Mouse (Mus musculus): Measurements from ENCODE around the gene Aldh1a3. TPM values are rescaled to one million over a fixed set of nuclear protein-coding genes. Genes with fewer than 3 reads are reported as not detected.

Aldh1a3 gene
- total and polyA plus RNA-seq, 2 experiments: 0.17 to 0.65 TPM

GRCm38 (mm10) chr7:66351074-66351473 lies 76.2 kb downstream of the Aldh1a3 start:
- WGBS: 84% methylated on average over 4 of the region's 4 CpGs
- H3K4me1 ChIP-seq (ENCODE audit: control insufficient read depth, insufficient read depth, low read length): no peaks in the 10 kb centered on the region
- H3K27me3 ChIP-seq (ENCODE audit: control insufficient read depth, insufficient read depth, low read length): no peaks in the 10 kb centered on the region
- TF ChIP-seq CTCF (IDR thresholded peaks at IDR 0.05; ENCODE audit: low read depth, low read length): no peak
- no peak for TF ChIP-seq POLR2A (IDR thresholded peaks at IDR 0.05; ENCODE audit: extremely low read depth, insufficient read depth, low read length)
- 0 out of 2 replicates have a peak, but pooled peaks cover 2% of the 10 kb centered on the region for H3K79me2 ChIP-seq (ENCODE audit: control insufficient read depth, insufficient read depth, low read length)
- H3K27ac ChIP-seq (replicated peaks; ENCODE audit: insufficient read depth, low read depth, low read length): no peak overlapping the region
- no peak for DNase-seq (ENCODE audit: extremely low read depth, low read depth, low spot score)
- no peak overlapping the region for H3K4me3 ChIP-seq (ENCODE audit: insufficient read depth, low read depth, low read length)
- no peak overlapping the region for H3K9ac ChIP-seq (ENCODE audit: low read depth, low read length)
- H3K36me3 ChIP-seq (ENCODE audit: control insufficient read depth, insufficient read depth, low read length): no peaks in the 10 kb centered on the region

DNA sequence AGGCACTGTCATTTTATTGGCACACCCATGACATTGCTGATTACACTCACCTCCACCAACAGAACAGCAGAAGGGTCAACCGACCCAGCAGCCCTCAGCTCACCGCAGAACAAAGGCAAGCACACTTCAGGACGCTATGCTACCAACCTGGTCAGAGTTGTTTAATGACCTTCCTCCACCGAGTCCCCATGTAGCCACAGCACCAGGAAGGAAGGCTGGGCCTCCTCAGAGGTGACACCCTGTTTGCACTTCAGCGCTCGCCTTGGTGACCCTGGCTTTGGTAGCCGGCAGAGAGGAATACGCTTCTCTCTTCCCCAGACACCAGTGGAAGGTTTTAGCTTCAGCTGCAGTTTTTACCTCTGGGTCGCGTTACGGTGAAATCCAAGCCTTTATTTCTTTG lies 77.6 kb downstream of the Aldh1a3 start:
- no peak for TF ChIP-seq POLR2A (IDR thresholded peaks at IDR 0.05; ENCODE audit: extremely low read depth, insufficient read depth, low read length)
- no peak for TF ChIP-seq CTCF (IDR thresholded peaks at IDR 0.05; ENCODE audit: low read depth, low read length)

GRCm38 (mm10) chr7:66348588-66348987 lies 78.7 kb downstream of the Aldh1a3 start:
- H3K4me3 ChIP-seq (ENCODE audit: insufficient read depth, low read depth, low read length): no peak overlapping the region
- no peak for TF ChIP-seq POLR2A (IDR thresholded peaks at IDR 0.05; ENCODE audit: extremely low read depth, insufficient read depth, low read length)
- TF ChIP-seq CTCF (IDR thresholded peaks at IDR 0.05; ENCODE audit: low read depth, low read length): no peak
- H3K27me3 ChIP-seq (ENCODE audit: control insufficient read depth, insufficient read depth, low read length): no peaks in the 10 kb centered on the region
- DNase-seq (ENCODE audit: extremely low read depth, low read depth, low spot score): no peak
- H3K79me2 ChIP-seq (ENCODE audit: control insufficient read depth, insufficient read depth, low read length): 0 out of 2 replicates have a peak, but pooled peaks cover 2% of the 10 kb centered on the region
- H3K9ac ChIP-seq (ENCODE audit: low read depth, low read length): no peak overlapping the region
- no peak overlapping the region for H3K27ac ChIP-seq (replicated peaks; ENCODE audit: insufficient read depth, low read depth, low read length)
- no peaks in the 10 kb centered on the region for H3K36me3 ChIP-seq (ENCODE audit: control insufficient read depth, insufficient read depth, low read length)
- 88% methylated on average over 10 of the region's 10 CpGs for WGBS
- H3K4me1 ChIP-seq (ENCODE audit: control insufficient read depth, insufficient read depth, low read length): no peaks in the 10 kb centered on the region

More for the DNA sequence above, 77.6 kb downstream of the Aldh1a3 start:
- WGBS: 82% methylated on average over 11 of the region's 11 CpGs
- DNase-seq (ENCODE audit: extremely low read depth, low read depth, low spot score): no peak
- Histone ChIP-seq H3K27me3 (ENCODE audit: control insufficient read depth, insufficient read depth, low read length) (no peaks in the 10 kb centered on the region), H3K4me3 (ENCODE audit: insufficient read depth, low read depth, low read length) (no peak overlapping the region), H3K9ac (ENCODE audit: low read depth, low read length) (no peak overlapping the region), H3K4me1 (ENCODE audit: control insufficient read depth, insufficient read depth, low read length) (no peaks in the 10 kb centered on the region), H3K79me2 (ENCODE audit: control insufficient read depth, insufficient read depth, low read length) (0 out of 2 replicates have a peak, but pooled peaks cover 2% of the 10 kb centered on the region), H3K36me3 (ENCODE audit: control insufficient read depth, insufficient read depth, low read length) (no peaks in the 10 kb centered on the region), H3K27ac (replicated peaks; ENCODE audit: insufficient read depth, low read depth, low read length) (no peak overlapping the region)

DNA sequence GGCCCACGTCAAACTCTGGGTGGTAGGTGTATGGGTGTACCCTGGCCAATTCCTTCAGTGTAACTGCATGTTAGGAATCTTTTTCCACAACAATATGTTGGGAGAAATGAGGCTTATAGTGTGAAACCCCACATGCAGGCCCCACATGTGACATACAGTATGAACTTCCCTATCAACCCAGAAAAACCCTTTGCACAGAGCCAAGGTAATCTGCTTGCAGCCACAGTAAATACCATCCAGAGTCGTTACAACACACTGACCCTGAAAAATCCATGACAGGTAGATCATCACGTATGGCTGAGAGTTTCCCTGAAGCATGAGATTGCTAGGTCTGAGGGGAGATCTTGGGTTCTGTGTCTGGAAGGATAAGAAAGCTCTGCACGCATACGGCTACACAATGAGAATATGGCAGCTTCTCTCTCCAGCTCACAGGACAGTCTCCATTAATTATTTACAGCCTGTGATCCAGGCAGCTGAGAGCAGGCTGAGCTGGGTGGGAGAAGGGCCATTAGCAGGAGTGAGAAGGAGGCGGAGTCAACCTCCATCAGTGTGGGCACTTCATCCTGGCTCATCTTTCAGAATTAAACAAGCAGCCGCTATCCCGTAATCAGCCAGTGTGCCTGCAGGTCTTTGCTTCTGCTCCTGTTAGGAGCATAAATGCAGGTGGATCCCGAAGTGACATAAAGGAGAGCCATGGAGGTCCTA lies 80.2 kb downstream of the Aldh1a3 start:
- Histone ChIP-seq H3K9ac (ENCODE audit: low read depth, low read length) (no peak overlapping the region), H3K27me3 (ENCODE audit: control insufficient read depth, insufficient read depth, low read length) (no peaks in the 10 kb centered on the region), H3K79me2 (ENCODE audit: control insufficient read depth, insufficient read depth, low read length) (0 out of 2 replicates have a peak, but pooled peaks cover 2% of the 10 kb centered on the region), H3K4me3 (ENCODE audit: insufficient read depth, low read depth, low read length) (no peak overlapping the region), H3K4me1 (ENCODE audit: control insufficient read depth, insufficient read depth, low read length) (peaks cover under 1% of the 10 kb centered on the region; the same call in 1 of the 2 replicates), H3K36me3 (ENCODE audit: control insufficient read depth, insufficient read depth, low read length) (no peaks in the 10 kb centered on the region), H3K27ac (replicated peaks; ENCODE audit: insufficient read depth, low read depth, low read length) (no peak overlapping the region)
- TF ChIP-seq CTCF (IDR thresholded peaks at IDR 0.05; ENCODE audit: low read depth, low read length) (no peak), POLR2A (IDR thresholded peaks at IDR 0.05; ENCODE audit: extremely low read depth, insufficient read depth, low read length) (no peak)
- DNase-seq (ENCODE audit: extremely low read depth, low read depth, low spot score): no peak
- WGBS: 48% methylated on average over 9 of the region's 9 CpGs

- 62% methylated on average over 5 of the region's 5 CpGs for WGBS
- no peak overlapping the region for H3K4me3 ChIP-seq (ENCODE audit: insufficient read depth, low read depth, low read length)
- H3K79me2 ChIP-seq (ENCODE audit: control insufficient read depth, insufficient read depth, low read length): no peaks in the 10 kb centered on the region
- H3K27me3 ChIP-seq (ENCODE audit: control insufficient read depth, insufficient read depth, low read length): no peaks in the 10 kb centered on the region
- DNase-seq (ENCODE audit: extremely low read depth, low read depth, low spot score): no peak
- peaks cover 5% of the 10 kb centered on the region for H3K4me1 ChIP-seq (ENCODE audit: control insufficient read depth, insufficient read depth, low read length)
- no peak for TF ChIP-seq CTCF (IDR thresholded peaks at IDR 0.05; ENCODE audit: low read depth, low read length)
- no peak for TF ChIP-seq POLR2A (IDR thresholded peaks at IDR 0.05; ENCODE audit: extremely low read depth, insufficient read depth, low read length)
- no peak overlapping the region for H3K27ac ChIP-seq (replicated peaks; ENCODE audit: insufficient read depth, low read depth, low read length)
- no peaks in the 10 kb centered on the region for H3K36me3 ChIP-seq (ENCODE audit: control insufficient read depth, insufficient read depth, low read length)
- H3K9ac ChIP-seq (ENCODE audit: low read depth, low read length): no peak overlapping the region; the same call in 1 of the 2 replicates
Observed at GRCm38 (mm10) chr7:66343307-66343706, 84.0 kb downstream of the Aldh1a3 start.

DNA sequence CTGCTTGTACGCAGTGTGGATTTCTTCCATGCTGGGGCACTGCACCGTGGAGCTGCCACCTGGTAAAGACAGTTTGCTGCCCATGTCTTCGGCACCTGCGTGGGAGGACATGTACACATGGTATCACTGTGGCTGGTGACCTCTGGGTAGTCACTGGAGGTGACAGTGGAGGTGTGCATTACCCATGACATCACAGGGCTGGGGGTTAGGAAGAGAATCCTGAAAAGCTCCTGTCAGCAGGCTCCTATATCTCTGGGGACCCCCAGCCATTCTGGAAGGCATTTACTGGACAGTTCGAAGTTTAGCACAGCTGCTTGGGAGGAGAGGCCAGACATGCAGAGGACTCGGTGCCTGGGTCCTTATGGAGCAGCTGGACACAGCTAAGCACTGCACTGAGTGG lies 84.5 kb downstream of the Aldh1a3 start:
- no peak overlapping the region for H3K4me3 ChIP-seq (ENCODE audit: insufficient read depth, low read depth, low read length)
- no peaks in the 10 kb centered on the region for H3K79me2 ChIP-seq (ENCODE audit: control insufficient read depth, insufficient read depth, low read length)
- H3K27me3 ChIP-seq (ENCODE audit: control insufficient read depth, insufficient read depth, low read length): no peaks in the 10 kb centered on the region
- H3K36me3 ChIP-seq (ENCODE audit: control insufficient read depth, insufficient read depth, low read length): no peaks in the 10 kb centered on the region
- DNase-seq (ENCODE audit: extremely low read depth, low read depth, low spot score): no peak
- H3K4me1 ChIP-seq (ENCODE audit: control insufficient read depth, insufficient read depth, low read length): peaks cover 5% of the 10 kb centered on the region
- no peak overlapping the region for H3K27ac ChIP-seq (replicated peaks; ENCODE audit: insufficient read depth, low read depth, low read length)
- TF ChIP-seq POLR2A (IDR thresholded peaks at IDR 0.05; ENCODE audit: extremely low read depth, insufficient read depth, low read length) (no peak), CTCF (IDR thresholded peaks at IDR 0.05; ENCODE audit: low read depth, low read length) (no peak)
- H3K9ac ChIP-seq (ENCODE audit: low read depth, low read length): no peak overlapping the region; the same call in 1 of the 2 replicates
- 61% methylated on average over 6 of the region's 6 CpGs for WGBS

Measured in liver, adult 2 months (tissue).